Mouse (Mus musculus) lung, postnatal 14 days (tissue): Measurements from ENCODE around the gene Slc12a6.

Source experiments
- DNase-seq: peaks from one replicate; pipeline ENCODE4 v3.0.0; 2021

The Slc12a6 gene

GRCm38 (mm10) chr2:112393958-112394357 is 128.3 kb downstream of the Slc12a6 start:
- no peak for DNase-seq

- no peak for DNase-seq
Measured at GRCm38 (mm10) chr2:112396649-112397048, 131.0 kb downstream of the Slc12a6 start.

- no peak for DNase-seq
Measured at GRCm38 (mm10) chr2:112407030-112407429, 141.4 kb downstream of the Slc12a6 start.
